Mouse (Mus musculus) limb, embryonic 10.5 days (tissue): ENCODE measurements around the gene Gm49510. TPM values are rescaled to one million over a fixed set of nuclear protein-coding genes. Genes with fewer than 3 reads are reported as not detected.

ENCODE experiments used
- DNase-seq: peaks from one replicate; pipeline ENCODE4 v3.0.0-alpha.2; 2017; ENCODE audit warnings: low spot score
- H3K27ac ChIP-seq: fragments of 300-500 bp; sonication (generic); 2 replicates; pipeline ENCODE4 v1.5.1; 2016; ENCODE audit warnings: mild to moderate bottlenecking
- H3K27me3 ChIP-seq: fragments of 300-500 bp; sonication (generic); 2 replicates; pipeline ENCODE4 v1.6.1; 2016; ENCODE audit warnings: low read depth, mild to moderate bottlenecking; ENCODE audit not compliant: poor library complexity, severe bottlenecking
- H3K36me3 ChIP-seq: fragments of 300-500 bp; sonication (generic); 2 replicates; pipeline ENCODE4 v1.6.1; 2016; ENCODE audit warnings: mild to moderate bottlenecking, moderate library complexity
- H3K4me1 ChIP-seq: fragments of 300-500 bp; sonication (generic); 2 replicates; pipeline ENCODE4 v1.6.1; 2016
- H3K4me3 ChIP-seq: fragments of 300-500 bp; sonication (generic); 2 replicates; pipeline ENCODE4 v1.5.1; 2016; ENCODE audit warnings: mild to moderate bottlenecking, moderate library complexity
- H3K9me3 ChIP-seq: fragments of 300-500 bp; sonication (generic); replicated peaks from 2 replicates; pipeline ENCODE4 v1.6.1; 2016; ENCODE audit warnings: mild to moderate bottlenecking
- WGBS: fragments of 180-500 bp; shearing (Covaris S2); methylation state at CpG from one replicate; pipeline ENCODE4 v1.1.7; 2016; 5-methylcytosine and 5-hydroxymethylcytosine counted together
- polyA plus RNA-seq: library from polyadenylated mRNA; unstranded; fragments of >200 nt; fragmentation: Nextera tagmentation; extraction: Ambion mirVana; gene quantifications from 2 replicates; pipeline ENCODE4 v1.2.1, GENCODE M21; 2016

Gene Gm49510
- polyA plus RNA-seq, 1 experiment from 2014 or later: 0.13 TPM

- Histone ChIP-seq H3K27ac (no peak overlapping the region), H3K27me3 (no peaks in the 10 kb centered on the region), H3K4me3 (no peak overlapping the region), H3K4me1 (peaks cover 7% of the 10 kb centered on the region), H3K9me3 (no peaks in the 10 kb centered on the region), H3K36me3 (peaks cover 84% of the 10 kb centered on the region)
- 93% methylated on average over 8 of the region's 8 CpGs for WGBS
- no peak for DNase-seq
These were observed 9.5 kb downstream of the Gm49510 start for GRCm38 (mm10) chr15:78908982-78909381.

- peaks cover 65% of the 10 kb centered on the region for H3K36me3 ChIP-seq
- no peak overlapping the region for H3K4me3 ChIP-seq
- WGBS: 38% methylated on average over 9 of the region's 9 CpGs
- no peaks in the 10 kb centered on the region for H3K9me3 ChIP-seq
- DNase-seq: no peak
- peaks cover 37% of the 10 kb centered on the region for H3K4me1 ChIP-seq
- no peaks in the 10 kb centered on the region for H3K27me3 ChIP-seq
- H3K27ac ChIP-seq: no peak overlapping the region
These were observed 12.6 kb downstream of the Gm49510 start for GRCm38 (mm10) chr15:78912040-78912439.

- Histone ChIP-seq H3K9me3 (no peaks in the 10 kb centered on the region), H3K27ac (peak within 1 kb of the TSS; percentile 95), H3K36me3 (peaks cover 62% of the 10 kb centered on the region), H3K27me3 (no peaks in the 10 kb centered on the region), H3K4me1 (peaks cover 46% of the 10 kb centered on the region), H3K4me3 (peak within 1 kb of the TSS; percentile 94)
- peak; percentile 95 for DNase-seq
- WGBS: under 1% methylated on average over 51 of the region's 51 CpGs
These were observed 14.2 kb downstream of the Gm49510 start, which contains the start of gene Pdxp for GRCm38 (mm10) chr15:78913632-78914090. Gene Pdxp, plus strand, starts transcription at chr15:78913919.

- Histone ChIP-seq H3K4me1 (peaks cover 46% of the 10 kb centered on the region), H3K27me3 (no peaks in the 10 kb centered on the region), H3K36me3 (peaks cover 61% of the 10 kb centered on the region), H3K4me3 (peak overlapping the region; percentile 94), H3K27ac (peak overlapping the region; percentile 95), H3K9me3 (no peaks in the 10 kb centered on the region)
- WGBS: under 1% methylated on average over 87 of the region's 87 CpGs
- peak; percentile 73 for DNase-seq
These were observed 14.8 kb downstream of the Gm49510 start for GRCm38 (mm10) chr15:78914091-78914822.

GRCm38 (mm10) chr15:78914823-78915659, 15.6 kb downstream of the Gm49510 start:
- Histone ChIP-seq H3K4me3 (peak overlapping the region; percentile 94), H3K36me3 (peaks cover 61% of the 10 kb centered on the region), H3K27me3 (no peaks in the 10 kb centered on the region), H3K9me3 (no peaks in the 10 kb centered on the region), H3K4me1 (peaks cover 46% of the 10 kb centered on the region), H3K27ac (peak overlapping the region; percentile 95)
- DNase-seq: no peak
- 54% methylated on average over 8 of the region's 8 CpGs for WGBS

- Histone ChIP-seq H3K4me3 (peak overlapping the region; percentile 94), H3K27me3 (no peaks in the 10 kb centered on the region), H3K4me1 (peaks cover 46% of the 10 kb centered on the region), H3K27ac (no peak overlapping the region), H3K9me3 (no peaks in the 10 kb centered on the region), H3K36me3 (peaks cover 58% of the 10 kb centered on the region)
- peak; percentile 71 for DNase-seq
- WGBS: 11% methylated on average over 8 of the region's 8 CpGs
These were observed 16.2 kb downstream of the Gm49510 start for GRCm38 (mm10) chr15:78915660-78916017.

- Histone ChIP-seq H3K4me3 (peak overlapping the region; percentile 94), H3K9me3 (no peaks in the 10 kb centered on the region), H3K4me1 (peaks cover 46% of the 10 kb centered on the region), H3K27me3 (no peaks in the 10 kb centered on the region), H3K36me3 (peaks cover 53% of the 10 kb centered on the region), H3K27ac (peak overlapping the region; percentile 34)
- WGBS: 71% methylated on average over 12 of the region's 12 CpGs
- DNase-seq: no peak
These were observed 16.8 kb downstream of the Gm49510 start for GRCm38 (mm10) chr15:78916052-78916826.

GRCm38 (mm10) chr15:78918126-78918525, 18.7 kb downstream of the Gm49510 start:
- Histone ChIP-seq H3K27ac (0 out of 2 replicates have a peak overlapping the region, but pooled peaks have one; percentile 7), H3K36me3 (peaks cover 46% of the 10 kb centered on the region), H3K4me1 (peaks cover 46% of the 10 kb centered on the region), H3K4me3 (no peak overlapping the region), H3K9me3 (no peaks in the 10 kb centered on the region), H3K27me3 (no peaks in the 10 kb centered on the region)
- 92% methylated on average over 23 of the region's 23 CpGs for WGBS
- DNase-seq: no peak

- Histone ChIP-seq H3K4me1 (peaks cover 43% of the 10 kb centered on the region), H3K4me3 (no peak overlapping the region), H3K27me3 (no peaks in the 10 kb centered on the region), H3K27ac (no peak overlapping the region), H3K9me3 (no peaks in the 10 kb centered on the region), H3K36me3 (peaks cover 46% of the 10 kb centered on the region)
- DNase-seq: no peak
- 75% methylated on average over 12 of the region's 12 CpGs for WGBS
These were observed 20.4 kb downstream of the Gm49510 start for GRCm38 (mm10) chr15:78919914-78920313.

- peaks cover 48% of the 10 kb centered on the region for H3K4me1 ChIP-seq
- WGBS: 87% methylated on average over 7 of the region's 7 CpGs
- peaks cover 27% of the 10 kb centered on the region for H3K36me3 ChIP-seq
- no peak for DNase-seq
- H3K27me3 ChIP-seq: no peaks in the 10 kb centered on the region
- no peaks in the 10 kb centered on the region for H3K9me3 ChIP-seq
- no peak overlapping the region for H3K4me3 ChIP-seq
- peak overlapping the region; percentile 61; the same call in 1 of the 2 replicates for H3K27ac ChIP-seq
These were observed 23.2 kb downstream of the Gm49510 start for GRCm38 (mm10) chr15:78922700-78923099.

GRCm38 (mm10) chr15:78923585-78923984, 24.1 kb downstream of the Gm49510 start:
- no peaks in the 10 kb centered on the region for H3K9me3 ChIP-seq
- 39% methylated on average over 6 of the region's 6 CpGs for WGBS
- no peak for DNase-seq
- no peaks in the 10 kb centered on the region for H3K27me3 ChIP-seq
- H3K36me3 ChIP-seq: peaks cover 22% of the 10 kb centered on the region
- peak overlapping the region; percentile 61 for H3K27ac ChIP-seq
- H3K4me3 ChIP-seq: no peak overlapping the region
- peaks cover 51% of the 10 kb centered on the region for H3K4me1 ChIP-seq

- peak overlapping the region; percentile 92 for H3K27ac ChIP-seq
- WGBS: 46% methylated on average over 8 of the region's 8 CpGs
- no peak for DNase-seq
- H3K4me3 ChIP-seq: no peak overlapping the region
- H3K36me3 ChIP-seq: peaks cover 21% of the 10 kb centered on the region
- H3K9me3 ChIP-seq: no peaks in the 10 kb centered on the region
- H3K27me3 ChIP-seq: no peaks in the 10 kb centered on the region
- peaks cover 52% of the 10 kb centered on the region for H3K4me1 ChIP-seq
These were observed 25.7 kb downstream of the Gm49510 start for GRCm38 (mm10) chr15:78925129-78925528.
